In the genomic region with DNA sequence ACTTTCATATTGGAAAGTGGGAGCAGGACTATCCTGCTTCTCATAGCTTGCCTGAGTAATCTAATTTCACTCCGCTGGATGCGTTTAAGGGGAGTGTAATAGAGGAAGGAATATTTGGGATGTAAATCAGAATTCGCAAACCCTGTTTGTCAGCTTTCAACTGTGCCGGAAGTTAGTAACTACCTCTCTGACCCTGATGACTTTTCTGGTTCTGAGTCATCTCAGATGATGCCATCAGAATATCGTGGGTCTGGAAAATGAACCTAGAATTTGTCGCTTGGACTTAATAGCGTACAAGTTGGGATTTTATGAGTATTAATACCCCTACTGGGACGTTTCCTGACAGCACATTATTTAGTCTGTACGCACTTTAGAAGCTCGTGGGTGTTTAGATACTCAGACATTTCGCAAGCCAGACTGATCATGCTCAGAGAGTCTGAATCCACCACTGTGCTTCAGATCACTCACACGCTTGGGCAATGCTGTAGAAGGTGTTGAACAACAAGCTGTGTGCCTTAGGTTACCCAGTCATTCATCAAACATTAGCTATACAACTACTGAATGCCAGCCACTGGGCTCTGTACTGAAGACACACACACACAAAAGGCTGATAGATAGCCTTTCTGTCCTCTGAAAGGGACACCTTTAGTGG, we compare ENCODE assay signal across 21 mouse cellular contexts.
DNase-seq lines count a peak whose midpoint lies in the region; ATAC-seq and TF ChIP-seq lines count a peak whose summit lies in the region.
"Had no signal": no experiment of that assay in that cellular context is flagged by ENCODE, and none has a peak within 500 bp of the region (broad histone marks: within the 10 kb centered on the region; RNA-seq: fewer than 3 reads in every experiment).

No protein-coding gene starts in this region.

- H3K4me1 ChIP-seq in lung, postnatal 0 days (ENCODE audit: insufficient read depth, low read depth, low read length) = no peaks in the 10 kb centered on the region
- peaks cover 0 to 4% of the 10 kb centered on the region in 2 experiments; a peak in 1 of 4 replicates for H3K4me1 ChIP-seq in CH12.LX (ENCODE audit: control insufficient read depth in 1 of 2, insufficient read depth in 2 of 2)
- H3K4me1 ChIP-seq: forebrain, embryonic 10.5 days; hindbrain, embryonic 13.5 days had no signal

- WGBS in lung, postnatal 0 days = 71% methylated on average over 12 of the region's 12 CpGs

- dilution Hi-C loops in CH12.LX (cut with MboI; ENCODE audit: extremely low pct_ligation_motif_present, extremely low pct_unique_long_range_greater_than_20kb, low sequenced_read_pairs) = no loop called here

- TF ChIP-seq CTCF in lung, postnatal 0 days (IDR thresholded peaks at IDR 0.05) = no peak
- TF ChIP-seq CTCF in CH12.LX (conservative IDR thresholded peaks at IDR 0.05 in 1 of 2, IDR thresholded peaks at IDR 0.05 in 1 of 2; ENCODE audit: low read depth in 2 of 2, low read length in 2 of 2) = no peak

- no peak overlapping the region for H3K9ac ChIP-seq in lung, postnatal 0 days (replicated peaks; ENCODE audit: low read depth)
- H3K9ac ChIP-seq in CH12.LX (ENCODE audit: insufficient read depth, low read depth) = no peak overlapping the region
- H3K9ac ChIP-seq: embryonic facial prominence, embryonic 13.5 days; hindbrain, embryonic 13.5 days; intestine, embryonic 15.5 days had no signal

- DNase-seq in lung, postnatal 0 days (ENCODE audit: low spot score) = no peak
- DNase-seq in lung, postnatal 36 days = no peak
- DNase-seq in CH12.LX (ENCODE audit: extremely low read depth) = no peak
- peak; percentile 30 for DNase-seq in fat pad, adult 2 months (ENCODE audit: extremely low read depth, low read depth, low spot score)
- no peak for DNase-seq in left cerebral cortex, postnatal 36 days (ENCODE audit: low spot score in 2 of 2)
- DNase-seq in thymus, postnatal 25 days = no peak
- DNase-seq in frontal cortex, adult 2 months (ENCODE audit: extremely low spot score in 1 of 2, low spot score in 1 of 2) = no peak
- DNase-seq: adrenal gland, postnatal 10 days; cerebellum, adult 11-12 months; cerebellum, adult 9-10 months; cerebellum, postnatal 25 days; gastrocnemius, postnatal 36 days; heart, adult 18-20 months; heart, postnatal 10 days had no signal

- in situ Hi-C loops in CH12.LX (cut with MboI; ENCODE audit: low pct_ligation_motif_present, low pct_unique_long_range_greater_than_20kb, low sequenced_read_pairs) = loop anchor here (25.0 kb wide), 3 partner anchors 125 to 525 kb away; partner anchors contain the start of gene Phlda1

- ATAC-seq in lung, postnatal 0 days = peak; percentile 37; the same call in 1 of the 2 replicates
- ATAC-seq: forebrain, embryonic 14.5 days; hindbrain, postnatal 0 days; intestine, embryonic 15.5 days had no signal

- no peak overlapping the region for H3K4me3 ChIP-seq in lung, postnatal 0 days (ENCODE audit: low read depth, low read length)
- no peak overlapping the region for H3K4me3 ChIP-seq in CH12.LX (replicated peaks in 1 of 3; ENCODE audit: low read depth in 2 of 3, low read length in 2 of 3, poor library complexity in 1 of 3)
- H3K4me3 ChIP-seq: embryonic facial prominence, embryonic 13.5 days; forebrain, embryonic 10.5 days; heart, embryonic 10.5 days; hindbrain, embryonic 13.5 days; intestine, embryonic 15.5 days had no signal

- no peaks in the 10 kb centered on the region for H3K79me2 ChIP-seq in CH12.LX (replicated peaks; ENCODE audit: control insufficient read depth, extremely low read depth, insufficient read depth, poor library complexity, severe bottlenecking)

- no peak overlapping the region for H3K4me2 ChIP-seq in lung, postnatal 0 days (replicated peaks; ENCODE audit: low read depth, low read length)
- no peak overlapping the region for H3K4me2 ChIP-seq in CH12.LX (ENCODE audit: insufficient read depth, low read depth, poor library complexity, severe bottlenecking)
- H3K4me2 ChIP-seq: embryonic facial prominence, embryonic 13.5 days; hindbrain, embryonic 13.5 days; intestine, embryonic 15.5 days had no signal

- no peak overlapping the region for H3K27ac ChIP-seq in lung, postnatal 0 days (ENCODE audit: low read length)
- no peak overlapping the region for H3K27ac ChIP-seq in CH12.LX (ENCODE audit: insufficient read depth, low read depth)
- H3K27ac ChIP-seq: embryonic facial prominence, embryonic 13.5 days; forebrain, embryonic 10.5 days; heart, embryonic 10.5 days; hindbrain, embryonic 13.5 days; hindbrain, postnatal 0 days; intestine, embryonic 15.5 days had no signal

- H3K27me3 ChIP-seq in lung, postnatal 0 days (replicated peaks; ENCODE audit: insufficient read depth, low read length) = no peaks in the 10 kb centered on the region
- no peaks in the 10 kb centered on the region for H3K27me3 ChIP-seq in CH12.LX (replicated peaks)
- H3K27me3 ChIP-seq: embryonic facial prominence, embryonic 13.5 days; hindbrain, embryonic 13.5 days; intestine, embryonic 15.5 days had no signal

- H3K9me3 ChIP-seq in lung, postnatal 0 days (ENCODE audit: low read length) = no peaks in the 10 kb centered on the region
- no peaks in the 10 kb centered on the region for H3K9me3 ChIP-seq in CH12.LX (replicated peaks; ENCODE audit: low read length)
- H3K9me3 ChIP-seq: embryonic facial prominence, embryonic 13.5 days; forebrain, embryonic 10.5 days; heart, embryonic 10.5 days; hindbrain, embryonic 13.5 days; intestine, embryonic 15.5 days had no signal

- intact Hi-C loops in left cerebral cortex, postnatal 36 days (cut with DNase I) = no loop called here

- no peak for TF ChIP-seq EP300 in lung, postnatal 0 days (IDR thresholded peaks at IDR 0.05)
- peak; percentile 41 for TF ChIP-seq EP300 in CH12.LX (IDR thresholded peaks at IDR 0.05; ENCODE audit: low read length)

- no peak for TF ChIP-seq POLR2A in CH12.LX (IDR thresholded peaks at IDR 0.05; ENCODE audit: low read depth, low read length)

- no peak for TF ChIP-seq RAD21 in CH12.LX (IDR thresholded peaks at IDR 0.05; ENCODE audit: low read depth, low read length)

- no peaks in the 10 kb centered on the region for H3K36me3 ChIP-seq in lung, postnatal 0 days (ENCODE audit: insufficient read depth, low read length)
- no peaks in the 10 kb centered on the region for H3K36me3 ChIP-seq in CH12.LX (replicated peaks in 1 of 2; ENCODE audit: control insufficient read depth in 1 of 2, insufficient read depth in 1 of 2, low read length in 1 of 2)
- H3K36me3 ChIP-seq: embryonic facial prominence, embryonic 13.5 days; forebrain, embryonic 10.5 days; heart, embryonic 10.5 days; hindbrain, embryonic 13.5 days; intestine, embryonic 15.5 days had no signal

TF ChIP-seq in CH12.LX, 34 proteins besides CTCF, POLR2A, EP300 and RAD21:
- TF ChIP-seq ELF1 (IDR thresholded peaks at IDR 0.05; ENCODE audit: low read depth, low read length) (no peak), JUN (IDR thresholded peaks at IDR 0.05; ENCODE audit: insufficient read depth, low read depth, low read length) (peak; percentile 45; the same call in 1 of the 2 replicates), RCOR1 (conservative IDR thresholded peaks at IDR 0.05; ENCODE audit: low read depth, low read length) (no peak), JUND (conservative IDR thresholded peaks at IDR 0.05; ENCODE audit: low read depth, low read length) (peak; percentile 77), IRF4 (IDR thresholded peaks at IDR 0.05; ENCODE audit: low read depth, low read length) (peak; percentile 80)
TF ChIP-seq in CH12.LX: peak in this region for 3.
